Comparison of ENCODE assay signal across 26 mouse cellular contexts in genomic region chr13:53117921-53118320, GRCm38 (mm10).
"Had no signal": no experiment of that assay in that cellular context is flagged by ENCODE, and none has a peak within 500 bp of the region (broad histone marks: within the 10 kb centered on the region; RNA-seq: fewer than 3 reads in every experiment).

No protein-coding gene starts in this region.

- H3K9me3 ChIP-seq: limb, embryonic 10.5 days; limb, embryonic 12.5 days; limb, embryonic 13.5 days; limb, embryonic 15.5 days; liver, embryonic 12.5 days; liver, embryonic 13.5 days; liver, embryonic 15.5 days; lung, embryonic 15.5 days; megakaryocyte, embryonic 14.5 days; midbrain, embryonic 10.5 days; midbrain, embryonic 12.5 days; midbrain, embryonic 13.5 days; midbrain, embryonic 15.5 days; neural tube, embryonic 12.5 days; neural tube, embryonic 13.5 days had no signal

- H3K4me1 ChIP-seq: liver, embryonic 12.5 days; liver, embryonic 13.5 days; liver, embryonic 15.5 days; megakaryocyte, embryonic 14.5 days had no signal

- H3K36me3 ChIP-seq: liver, embryonic 12.5 days; liver, embryonic 13.5 days; liver, embryonic 15.5 days; midbrain, embryonic 13.5 days; midbrain, embryonic 15.5 days; neural tube, embryonic 13.5 days had no signal

- H3K4me3 ChIP-seq: limb, embryonic 10.5 days; limb, embryonic 12.5 days; limb, embryonic 13.5 days; limb, embryonic 15.5 days; liver, embryonic 12.5 days; liver, embryonic 13.5 days; liver, embryonic 15.5 days; lung, embryonic 15.5 days; megakaryocyte, embryonic 14.5 days; midbrain, embryonic 10.5 days; midbrain, embryonic 12.5 days; midbrain, embryonic 13.5 days; midbrain, embryonic 15.5 days; myocyte; neural tube, embryonic 12.5 days; neural tube, embryonic 13.5 days had no signal

- DNase-seq: liver; liver, embryonic 13.5 days; liver, postnatal 0 days; lung, adult 18-20 months; lung, adult 2 months; lung, embryonic 14.5 days; lung, postnatal 10 days; lung, postnatal 14 days; midbrain, embryonic 14.5 days had no signal

- H3K27me3 ChIP-seq: limb, embryonic 12.5 days; limb, embryonic 13.5 days; limb, embryonic 15.5 days; liver, embryonic 12.5 days; liver, embryonic 13.5 days; liver, embryonic 15.5 days; lung, embryonic 15.5 days; midbrain, embryonic 12.5 days; midbrain, embryonic 13.5 days; midbrain, embryonic 15.5 days; neural tube, embryonic 12.5 days; neural tube, embryonic 13.5 days had no signal

- ATAC-seq: liver, embryonic 12.5 days; liver, postnatal 0 days; lung, postnatal 0 days; midbrain, embryonic 13.5 days; midbrain, embryonic 15.5 days; midbrain, embryonic 16.5 days had no signal
